Mouse (Mus musculus): Measurements from ENCODE around the gene Krt20. TPM values are rescaled to one million over a fixed set of nuclear protein-coding genes. Genes with fewer than 3 reads are reported as not detected.

Krt20 gene
- total RNA-seq, 1 experiment from 2014 or later: 0.15 TPM

DNA sequence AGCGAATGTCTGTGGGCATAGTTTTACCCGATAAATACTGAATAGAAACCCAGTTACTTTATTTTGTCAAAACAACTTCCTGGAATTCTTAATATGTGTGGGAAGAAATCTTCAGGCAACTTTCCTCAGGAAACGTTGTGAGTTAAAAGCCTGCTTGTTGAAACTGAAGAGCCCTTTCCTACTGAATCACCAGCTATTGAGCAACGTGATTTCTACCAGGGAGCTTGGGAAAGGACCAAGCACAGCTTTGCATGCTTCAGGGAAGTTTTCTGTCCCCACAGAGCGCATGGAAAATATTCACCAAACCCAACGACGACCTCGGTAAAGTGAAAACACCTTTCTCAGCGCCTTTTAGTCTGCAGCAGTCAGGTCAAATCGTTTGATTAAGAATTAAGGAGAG, 31.8 kb downstream of the Krt20 start:
- DNase-seq: no peak

DNA sequence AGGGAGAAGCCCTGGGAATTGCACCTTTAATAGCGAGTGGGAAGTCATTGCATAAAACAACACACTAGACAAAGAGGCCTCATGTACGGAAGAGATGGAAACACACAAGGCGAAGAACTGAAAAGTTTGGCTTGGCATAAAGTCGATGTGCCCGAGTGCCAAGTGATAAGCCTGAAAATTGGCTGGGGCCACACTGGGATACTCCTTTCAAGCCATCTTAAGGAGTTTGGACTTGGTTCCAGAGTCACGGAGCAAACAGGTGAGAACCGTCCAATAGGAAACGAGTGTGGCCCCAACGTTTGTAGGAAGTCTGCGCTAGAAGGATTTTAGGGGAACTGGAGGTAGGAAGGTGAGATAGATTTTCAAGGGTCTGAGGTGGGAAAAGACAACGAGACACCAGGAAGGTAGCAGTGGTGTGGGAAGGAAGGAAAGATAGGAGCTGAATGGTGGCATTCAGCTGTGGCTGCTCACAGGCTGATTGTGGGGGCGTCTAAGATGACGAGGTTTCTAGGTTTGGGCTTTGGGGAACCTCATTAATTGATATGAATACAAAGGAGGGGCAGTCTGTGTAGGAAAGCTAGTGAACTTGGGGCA, 37.9 kb downstream of the Krt20 start:
- no peak for DNase-seq

DNA sequence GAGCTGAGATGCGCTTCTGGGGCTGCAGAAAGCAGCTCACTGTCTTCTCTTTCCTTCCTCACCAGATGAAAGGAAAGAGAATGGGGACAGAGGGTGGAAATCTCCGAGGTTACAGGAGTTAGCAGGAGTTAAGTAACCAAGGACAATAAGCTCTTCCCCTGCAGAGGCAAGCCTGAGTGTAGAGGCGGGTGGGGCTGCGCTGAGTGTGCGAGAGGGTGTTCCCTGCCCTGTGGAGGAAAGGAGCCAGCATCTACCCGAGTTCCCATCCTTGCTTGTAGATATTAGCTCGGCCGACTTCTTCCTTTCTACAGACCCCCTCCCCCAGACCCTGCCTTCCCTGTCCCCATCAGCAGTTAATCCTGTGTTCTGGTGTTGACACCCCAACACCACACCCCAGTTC, 39.1 kb downstream of the Krt20 start:
- no peak for DNase-seq

DNA sequence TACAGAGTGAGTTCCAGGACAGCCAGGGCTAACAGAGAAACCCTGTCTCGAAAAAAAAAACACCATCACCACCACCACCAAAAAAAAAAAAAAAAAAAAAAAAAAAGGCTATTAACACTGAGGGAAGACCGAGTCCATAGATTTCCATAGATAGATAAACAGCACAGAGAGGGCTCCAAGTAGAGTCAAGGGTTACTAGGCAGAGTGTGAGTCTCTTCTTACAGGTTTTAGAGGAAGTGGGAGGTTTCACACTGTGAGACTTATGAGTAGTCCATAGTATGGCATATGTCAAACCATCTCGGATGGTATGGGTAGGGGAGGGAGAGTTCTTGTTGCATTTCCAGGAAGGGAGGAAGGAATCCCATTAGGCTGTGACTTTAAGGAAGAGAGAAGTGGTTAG, 39.9 kb downstream of the Krt20 start:
- no peak for DNase-seq

DNA sequence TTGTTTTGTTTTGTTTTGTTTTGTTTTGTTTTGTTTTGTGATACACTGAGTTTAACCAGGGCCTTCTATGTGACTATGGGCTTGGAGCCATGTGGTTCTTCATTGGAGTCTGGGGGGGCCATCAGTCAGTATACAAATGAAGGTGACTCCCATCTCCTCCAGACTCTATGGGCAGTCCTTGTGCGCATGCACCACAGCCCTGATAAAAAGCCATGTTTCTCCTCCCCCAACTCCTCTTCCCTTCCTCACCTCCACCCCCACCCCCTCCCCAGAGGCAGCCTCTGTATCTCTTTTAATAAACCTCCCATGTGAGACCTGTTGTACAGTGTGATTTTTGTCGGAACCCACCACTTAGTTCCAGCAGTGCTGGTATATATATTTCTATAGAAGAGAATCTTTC, 41.3 kb downstream of the Krt20 start:
- DNase-seq: no peak

DNA sequence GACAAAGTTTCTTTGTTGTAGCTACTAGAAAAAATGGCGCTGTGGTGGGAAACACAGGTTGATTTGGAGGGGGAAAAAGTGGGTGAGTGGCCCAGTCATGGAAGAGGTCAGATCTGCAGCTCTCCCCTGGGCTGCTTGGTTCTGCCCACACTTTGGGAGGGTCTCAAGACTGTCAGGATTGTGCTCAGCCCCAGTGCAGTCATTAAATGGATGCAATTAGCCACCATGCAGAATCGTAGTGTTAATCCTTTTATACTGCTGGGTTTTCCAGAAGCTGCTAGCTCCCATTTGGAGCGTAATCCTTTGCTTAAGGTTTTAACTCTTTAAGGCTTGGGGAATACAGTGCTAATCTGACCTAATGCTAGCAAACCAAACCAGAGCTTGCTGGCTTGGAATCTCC, 41.9 kb downstream of the Krt20 start:
- DNase-seq: no peak

DNA sequence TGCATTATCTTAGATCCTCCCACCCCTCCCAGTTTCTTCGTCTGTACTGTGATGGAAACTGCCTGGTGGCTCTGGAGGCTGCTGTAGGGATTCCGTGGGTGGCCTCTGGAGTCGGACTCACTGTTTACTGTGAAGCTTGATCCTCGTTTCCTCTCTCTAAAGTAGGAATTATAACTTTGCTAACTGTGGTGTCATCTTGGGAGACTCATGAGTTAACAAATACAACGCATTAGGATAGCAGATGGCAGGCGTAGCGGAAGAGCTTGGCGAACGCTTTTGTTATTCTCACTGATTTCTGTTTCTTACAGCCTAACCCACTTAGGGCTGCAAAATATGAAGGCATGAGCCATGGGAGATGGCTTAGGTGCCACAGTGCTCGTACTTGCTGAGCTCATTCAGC, 45.5 kb downstream of the Krt20 start:
- DNase-seq: no peak

DNA sequence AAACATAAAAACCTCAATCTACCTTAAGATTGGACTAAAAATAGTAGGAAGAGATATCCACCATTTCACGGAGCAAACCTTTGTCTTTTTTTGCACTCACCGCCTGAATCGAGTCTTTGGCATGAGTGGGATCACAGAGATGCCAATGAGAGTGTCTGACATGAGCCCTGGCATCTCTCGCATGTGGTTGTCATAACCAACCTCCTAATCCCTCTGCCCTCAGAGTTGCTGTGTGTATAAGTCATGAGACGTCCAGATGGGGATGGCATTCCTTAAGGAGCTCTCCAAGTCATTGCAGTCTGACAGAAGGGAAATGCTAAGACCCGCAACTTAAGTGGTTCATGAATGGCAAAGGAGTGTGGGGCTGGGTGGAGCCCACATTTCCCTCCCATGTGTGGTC, 46.6 kb downstream of the Krt20 start:
- no peak for DNase-seq

DNA sequence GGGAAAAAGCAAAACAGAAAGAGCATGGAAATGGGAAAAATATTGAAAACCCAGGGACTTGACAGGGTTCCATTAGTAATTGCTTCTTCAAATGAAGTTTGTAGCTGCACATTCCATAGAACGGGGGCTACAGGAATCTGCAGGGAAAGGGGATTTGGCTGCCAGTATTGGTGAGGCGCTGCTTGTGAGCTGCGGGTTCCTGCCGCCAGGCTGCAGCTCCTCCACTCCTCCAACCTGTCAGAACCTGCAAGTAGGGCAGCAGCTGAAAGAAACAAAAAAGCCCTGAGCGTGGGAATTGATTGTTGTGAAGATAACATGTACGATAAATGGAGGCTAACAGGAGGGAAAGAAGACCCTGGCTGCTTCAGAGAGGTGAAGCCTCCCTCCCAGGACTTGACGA, 47.1 kb downstream of the Krt20 start:
- no peak for DNase-seq

DNA sequence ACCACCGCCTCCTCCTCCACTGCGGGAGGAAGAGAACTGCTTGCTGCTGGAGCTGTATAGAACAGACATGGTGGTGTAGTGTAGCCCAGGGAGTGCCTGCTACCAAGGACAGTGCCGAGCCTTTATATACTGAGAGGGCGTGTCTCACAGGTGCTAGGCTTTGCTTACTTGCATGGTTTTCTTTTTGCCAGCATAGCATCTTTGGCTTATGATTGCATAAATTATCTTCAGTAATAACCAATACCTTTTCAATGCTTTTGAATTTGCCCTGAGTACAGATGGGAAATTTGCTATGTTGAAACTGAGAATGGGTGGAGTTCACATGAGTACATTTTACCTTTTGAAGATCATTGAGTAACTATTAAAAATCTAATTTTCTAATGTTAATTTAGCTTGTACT, 48.7 kb downstream of the Krt20 start, which contains the start of gene Krt10:
Gene Krt10, minus strand, starts transcription at position 101 of the 400 bp plus-strand sequence.
- DNase-seq: no peak

DNA sequence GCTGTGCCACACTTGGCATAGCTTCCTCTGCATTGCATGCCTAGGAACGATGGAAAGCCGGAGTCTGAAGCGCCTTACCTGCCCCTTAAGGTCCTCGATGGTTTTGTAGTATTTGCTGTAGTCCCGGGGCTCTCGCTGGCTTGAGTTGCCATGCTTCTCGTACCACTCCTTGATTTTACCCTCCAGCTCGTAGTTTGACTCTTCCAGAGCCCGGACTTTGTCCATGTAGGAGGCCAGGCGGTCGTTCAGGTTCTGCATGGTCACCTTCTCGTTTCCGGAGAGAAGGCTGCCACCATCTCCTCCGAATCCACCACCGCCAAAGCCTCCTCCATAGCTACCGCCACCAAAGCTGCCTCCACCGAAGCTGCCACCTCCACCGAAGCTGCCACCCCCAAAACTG, 49.3 kb downstream of the Krt20 start:
- no peak for DNase-seq

DNA sequence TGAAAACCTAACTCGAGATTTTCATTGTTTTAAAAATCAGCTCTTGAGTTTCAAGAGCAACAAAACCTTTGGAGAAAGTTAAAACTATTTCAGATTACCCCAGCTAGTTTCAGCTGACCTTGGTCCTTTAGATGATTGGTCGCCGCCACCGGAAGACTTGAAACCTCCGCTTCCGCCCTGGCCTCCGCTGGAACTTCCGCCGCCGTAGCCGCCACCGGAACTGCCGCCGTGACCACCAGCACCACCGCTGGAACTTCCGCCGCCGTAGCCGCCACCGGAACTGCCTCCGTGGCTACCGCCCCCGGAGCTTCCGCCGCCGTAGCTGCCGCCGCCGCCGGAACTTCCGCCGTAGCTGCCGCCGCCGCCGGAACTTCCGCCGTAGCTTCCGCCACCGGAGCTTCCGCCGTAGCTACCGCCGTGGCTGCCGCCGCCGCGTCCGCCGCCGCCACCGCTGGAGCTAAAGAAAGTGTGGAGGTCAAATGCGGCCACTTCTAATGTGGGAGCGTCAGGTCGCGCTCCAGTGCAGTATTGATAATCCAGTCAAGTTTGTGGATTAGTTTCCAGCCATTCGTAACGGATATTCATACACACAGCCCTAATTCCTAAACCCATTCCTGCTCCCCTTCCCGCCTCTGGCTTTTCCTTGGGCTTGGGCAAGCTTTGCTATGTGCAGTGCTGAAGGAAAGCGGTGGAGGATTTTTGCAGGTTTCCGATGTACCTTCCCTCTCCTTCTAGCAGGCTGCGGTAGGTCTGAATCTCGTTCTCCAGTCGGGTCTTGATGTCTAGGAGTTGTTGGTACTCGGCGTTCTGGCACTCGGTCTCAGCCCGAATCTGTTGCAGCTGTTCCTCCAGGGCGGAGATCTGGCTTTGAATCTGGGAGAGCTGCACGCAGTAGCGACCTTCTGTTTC, 51.9 kb downstream of the Krt20 start:
- peak; percentile 91 for DNase-seq

DNA sequence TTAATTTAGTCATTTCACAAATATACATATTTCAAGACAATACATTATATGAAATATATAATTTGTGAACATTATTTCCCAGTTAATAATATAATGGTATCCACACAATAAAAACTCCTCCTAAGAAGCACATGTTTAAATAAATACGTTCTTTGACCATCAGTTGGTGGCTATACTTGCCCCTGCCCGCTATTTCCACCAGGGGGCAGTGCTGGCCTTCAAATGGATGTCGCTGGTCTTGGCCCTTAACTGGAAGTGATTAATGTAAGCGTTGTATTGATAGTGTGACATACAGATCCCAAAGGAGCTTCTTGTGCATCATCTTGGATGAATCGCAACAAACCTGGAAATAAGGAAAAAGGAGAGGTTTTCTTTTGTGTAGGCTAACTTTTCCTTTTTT, 58.4 kb downstream of the Krt20 start:
- DNase-seq: peak; percentile 76

Other genes with a start within 250 kb of the Krt20 start
- gene Smarce1, start 207.1 kb downstream of the Krt20 start, total RNA-seq (2021): 63.5 and 101 TPM in 2 replicates
- 1.4 and 2.4 TPM in 2 replicates for gene Krt222, start 194.1 kb downstream of the Krt20 start, total RNA-seq (2021)
- gene Krt24, start 152.9 kb downstream of the Krt20 start, total RNA-seq (2021): not detected in 2 replicates
- not detected in 2 replicates for gene Krt25, start 115.2 kb downstream of the Krt20 start, total RNA-seq (2021)
- not detected in 2 replicates for gene Krt26, start 100.2 kb downstream of the Krt20 start, total RNA-seq (2021)
- gene Krt27, start 87.0 kb downstream of the Krt20 start, total RNA-seq (2021): not detected in 2 replicates
- not detected in 2 replicates for gene Krt28, start 63.2 kb downstream of the Krt20 start, total RNA-seq (2021)
- gene Krt10, start 48.8 kb downstream of the Krt20 start, total RNA-seq (2021): 4.3 and 7.7 TPM in 2 replicates
- gene Krt12, start 15.9 kb downstream of the Krt20 start, total RNA-seq (2021): not detected in 2 replicates
- gene Krt23, start 55.0 kb upstream of the Krt20 start, total RNA-seq (2021): not detected in 2 replicates
- not detected in 2 replicates for gene Krt39, start 83.2 kb upstream of the Krt20 start, total RNA-seq (2021)
- not detected in 2 replicates for gene Krt40, start 105.0 kb upstream of the Krt20 start, total RNA-seq (2021)
- not detected in 2 replicates for gene Krtap3-3, start 112.7 kb upstream of the Krt20 start, total RNA-seq (2021)
- gene Krtap3-2, start 118.7 kb upstream of the Krt20 start, total RNA-seq (2021): not detected in 2 replicates
- gene Gm11939, start 121.3 kb upstream of the Krt20 start, total RNA-seq (2021): not detected in 2 replicates
- gene Krtap3-1, start 128.5 kb upstream of the Krt20 start, total RNA-seq (2021): not detected in 2 replicates
- gene Krtap1-5, start 142.9 kb upstream of the Krt20 start, total RNA-seq (2021): not detected in 2 replicates
- not detected in 2 replicates for gene Krtap1-4, start 145.5 kb upstream of the Krt20 start, total RNA-seq (2021)
- gene Krtap1-3, start 153.2 kb upstream of the Krt20 start, total RNA-seq (2021): not detected in 2 replicates
- not detected in 2 replicates for gene Krtap9-3, start 160.0 kb upstream of the Krt20 start, total RNA-seq (2021)
- not detected in 2 replicates for gene Gm11938, start 165.2 kb upstream of the Krt20 start, total RNA-seq (2021)
- gene Gm11937, start 172.0 kb upstream of the Krt20 start, total RNA-seq (2021): not detected in 2 replicates
- gene Krtap2-4, start 176.7 kb upstream of the Krt20 start, total RNA-seq (2021): not detected in 2 replicates
- not detected in 2 replicates for gene Gm11562, start 182.3 kb upstream of the Krt20 start, total RNA-seq (2021)
- not detected in 2 replicates for gene Krtap4-1, start 190.1 kb upstream of the Krt20 start, total RNA-seq (2021)
- gene Krtap4-2, start 196.9 kb upstream of the Krt20 start, total RNA-seq (2021): not detected in 2 replicates
- not detected in 2 replicates for gene Krtap4-7, start 205.9 kb upstream of the Krt20 start, total RNA-seq (2021)
- gene Gm11555, start 212.1 kb upstream of the Krt20 start, total RNA-seq (2021): not detected in 2 replicates
- not detected in 2 replicates for gene Gm11563, start 220.8 kb upstream of the Krt20 start, total RNA-seq (2021)
- not detected in 2 replicates for gene Krtap4-6, start 227.8 kb upstream of the Krt20 start, total RNA-seq (2021)